Mouse (Mus musculus) heart, adult 8-10 months (tissue): ENCODE measurements around the gene Ctnnd2. TPM values are rescaled to one million over a fixed set of nuclear protein-coding genes. Genes with fewer than 3 reads are reported as not detected.
"Not testable (repeated sequence)": the region's sequence is repeated elsewhere in the genome, so short reads cannot be mapped to it uniquely, and the experiment has no call there.

Experiments used
- DNase-seq: peaks from one replicate; pipeline ENCODE4 v3.0.0; 2022; ENCODE audit warnings: low spot score
- total RNA-seq, 4 experiments: library from RNA; stranded (reverse); gene quantifications; 2 replicates each; pipeline ENCODE4 v1.2.4; 2022

Gene Ctnnd2
- total RNA-seq = under 1 TPM; 0.35 to 0.91 (median 0.54) TPM

DNA sequence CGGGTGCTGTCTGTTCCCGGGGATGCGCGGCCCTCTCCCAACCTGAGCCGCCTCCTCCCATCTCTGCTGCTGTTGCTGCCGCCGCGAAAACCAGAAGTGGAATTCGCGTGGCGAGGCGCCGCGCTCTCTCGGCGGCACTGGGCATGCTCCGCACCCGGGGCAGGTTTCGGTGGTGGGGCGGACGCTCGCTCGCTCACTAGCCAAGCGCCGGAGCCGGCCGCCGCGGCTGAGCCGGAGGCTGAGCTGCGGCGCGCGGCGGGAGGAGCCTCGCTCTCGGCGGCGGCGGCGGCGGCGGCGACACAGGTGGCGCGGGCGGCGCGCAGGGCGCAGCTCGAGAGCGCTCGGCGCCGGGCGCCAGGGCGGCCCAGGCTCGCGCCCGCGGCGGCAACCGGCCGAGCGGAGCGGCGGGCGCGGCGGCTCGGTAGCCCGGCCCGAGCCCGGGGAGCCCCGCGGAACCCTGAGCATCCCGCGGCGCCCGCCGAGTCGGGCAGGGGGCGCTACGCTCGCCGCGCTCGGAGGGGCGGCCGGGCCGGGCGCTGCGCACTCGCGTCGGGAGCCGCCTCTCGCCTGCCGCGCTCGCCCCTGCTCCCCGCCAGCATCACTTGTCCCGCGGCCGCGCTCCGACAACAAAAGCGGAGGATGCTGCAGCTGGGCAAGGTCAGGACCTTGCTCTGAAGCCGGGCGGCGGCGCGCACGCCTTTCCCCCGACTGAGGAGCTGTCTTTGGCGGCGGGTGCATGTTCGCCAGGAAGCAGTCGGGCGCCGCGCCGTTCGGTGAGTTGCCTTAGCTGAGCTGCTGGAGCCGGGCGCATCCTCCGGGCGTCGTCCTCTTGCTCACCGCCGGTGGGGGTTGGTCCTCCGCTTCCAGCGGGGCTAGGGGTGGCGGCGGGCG, at the start of gene Ctnnd2:
Gene Ctnnd2 (plus strand): TSS at position 203 of the 891 bp plus-strand sequence.
- no peak for DNase-seq

DNA sequence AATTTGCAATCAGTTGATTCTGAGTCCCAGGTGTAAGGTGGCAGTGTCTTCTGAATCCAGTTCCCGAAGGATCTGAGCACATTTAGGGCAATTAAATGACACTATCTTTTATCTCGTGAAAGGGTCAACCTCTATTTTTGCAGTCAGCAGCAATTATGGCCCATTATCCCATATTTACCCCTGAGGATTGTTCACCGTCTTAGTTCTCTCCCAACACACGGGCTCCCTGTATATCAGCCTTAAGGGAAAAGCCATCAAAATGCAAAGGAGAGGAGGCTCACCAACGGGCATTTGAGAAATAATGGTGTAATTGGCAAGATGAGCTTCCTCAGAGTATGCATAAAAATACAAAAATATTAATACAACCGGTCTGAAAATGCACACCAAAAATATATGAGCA, 41.7 kb upstream of the Ctnnd2 start:
- no peak for DNase-seq

DNA sequence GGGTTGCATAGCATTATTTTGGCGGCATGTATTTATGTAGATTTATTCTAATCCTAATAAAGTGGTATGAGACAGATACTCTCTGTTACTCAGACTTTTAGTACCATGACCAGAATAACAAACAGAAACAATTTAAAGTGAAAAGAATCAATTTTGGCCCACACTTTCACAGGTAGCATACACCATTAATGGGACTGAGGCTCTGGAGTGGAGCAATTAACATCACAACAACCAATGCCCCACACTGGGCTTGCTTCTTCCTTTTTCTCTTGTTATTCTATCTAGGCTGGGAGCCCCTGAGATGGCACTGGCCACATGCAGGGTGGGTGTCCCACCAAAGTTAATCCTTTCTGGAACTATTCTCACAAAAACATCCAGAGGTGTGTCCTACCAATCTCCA, 32.8 kb upstream of the Ctnnd2 start:
- not testable (repeated sequence) for DNase-seq

DNA sequence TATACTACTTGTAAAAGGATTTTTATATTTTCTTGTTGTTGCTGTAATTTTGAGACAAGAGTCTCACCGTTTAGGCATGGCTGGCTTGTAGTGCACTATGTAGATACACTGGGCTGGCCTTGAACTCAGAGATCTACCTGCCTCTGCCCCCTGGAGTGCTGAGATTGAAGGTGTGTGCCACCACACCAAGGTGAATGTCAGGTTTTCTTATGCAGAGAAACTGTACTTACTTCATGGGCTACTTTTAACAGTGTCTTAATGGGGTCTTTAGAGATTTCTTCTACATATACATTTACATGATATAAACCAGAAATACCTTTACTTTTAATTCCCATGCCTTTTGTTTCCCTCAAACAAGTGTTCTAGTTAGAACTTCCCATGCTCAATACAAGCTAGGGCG, 27.0 kb upstream of the Ctnnd2 start:
- no peak for DNase-seq

DNA sequence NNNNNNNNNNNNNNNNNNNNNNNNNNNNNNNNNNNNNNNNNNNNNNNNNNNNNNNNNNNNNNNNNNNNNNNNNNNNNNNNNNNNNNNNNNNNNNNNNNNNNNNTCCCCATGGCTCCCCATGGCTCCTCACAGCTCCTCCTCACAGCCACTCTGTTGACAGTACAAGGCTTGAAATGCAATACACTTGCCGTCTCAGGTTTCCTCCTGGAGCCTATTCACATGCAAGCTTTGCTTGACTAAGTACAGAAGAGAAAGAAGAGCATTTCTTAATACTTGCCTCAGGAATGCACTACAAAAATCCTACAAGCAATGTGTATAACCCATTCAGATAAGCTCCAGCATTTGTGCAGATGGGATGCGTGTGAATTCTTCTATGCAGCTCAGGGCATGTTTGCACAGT, 20.2 kb upstream of the Ctnnd2 start:
- DNase-seq = no peak

DNA sequence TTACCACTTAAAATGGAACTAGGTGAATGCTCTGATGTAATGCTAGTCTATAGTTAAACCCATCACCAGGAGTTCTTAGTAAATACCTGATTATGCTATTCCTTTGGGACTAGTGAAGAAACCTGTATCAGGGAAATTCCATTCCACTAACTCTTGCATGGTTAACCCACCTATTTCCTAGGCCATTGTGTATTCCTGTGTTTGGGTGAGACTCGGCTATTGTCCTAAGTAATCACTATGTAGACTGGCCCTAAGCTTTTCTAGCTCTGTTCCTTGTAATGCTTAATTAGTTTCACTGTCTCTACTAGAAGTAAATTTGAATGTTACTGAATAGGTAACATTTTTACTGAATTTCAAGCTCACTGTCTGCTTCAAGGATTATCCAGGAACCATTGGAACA, 14.4 kb upstream of the Ctnnd2 start:
- DNase-seq = no peak

DNA sequence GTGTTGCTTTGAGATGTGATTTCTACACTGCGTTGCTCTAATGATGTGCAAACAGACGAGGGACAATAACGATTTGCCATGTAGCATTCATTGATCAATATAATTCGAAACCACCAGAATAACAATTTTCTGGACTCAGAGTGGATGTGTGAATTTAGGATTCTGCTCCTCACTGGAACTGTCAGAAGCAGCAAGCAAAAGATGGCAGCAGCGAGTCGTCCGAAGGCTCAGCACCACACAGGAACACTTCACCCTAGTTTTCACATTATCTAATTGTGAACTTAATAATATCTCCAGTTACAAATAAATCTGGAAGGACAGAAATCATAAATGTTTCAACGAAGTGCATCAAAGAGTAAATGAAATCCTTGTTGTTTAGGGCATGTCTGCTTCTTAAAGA, 2.4 kb upstream of the Ctnnd2 start:
- DNase-seq = no peak

DNA sequence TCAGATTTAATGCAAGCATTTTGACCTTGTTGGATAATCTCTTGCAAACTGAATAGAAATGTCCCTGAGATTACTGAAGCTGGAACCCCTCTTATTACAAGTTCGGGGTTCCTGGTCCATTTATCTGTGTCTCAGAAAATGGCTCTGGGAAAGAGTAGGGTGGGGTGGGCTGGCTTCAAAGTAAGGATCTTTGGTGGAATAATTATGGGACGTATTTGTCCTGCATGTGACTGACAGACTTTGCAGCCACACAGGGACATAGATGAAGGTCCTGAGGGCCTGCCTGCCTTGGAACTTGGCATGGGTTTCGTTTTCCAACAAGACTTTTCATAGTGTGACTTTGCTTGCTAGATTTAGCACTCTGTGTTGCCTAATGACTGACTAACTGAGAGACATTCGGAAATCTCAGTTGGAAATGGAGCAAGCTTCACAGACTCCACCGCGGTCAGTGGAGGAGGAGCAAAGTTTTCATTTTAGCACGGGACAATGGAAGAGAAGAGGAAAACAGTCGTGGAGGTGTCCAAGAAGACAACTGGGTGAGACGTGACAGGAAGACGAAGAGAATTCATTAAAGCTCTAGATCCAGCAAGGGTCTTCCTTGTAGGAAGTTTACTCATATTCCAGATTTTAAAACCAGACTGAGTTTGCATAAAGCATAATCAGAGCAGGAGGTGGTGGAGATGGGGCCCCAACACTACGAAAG, 749 bp upstream of the Ctnnd2 start:
- DNase-seq = no peak

DNA sequence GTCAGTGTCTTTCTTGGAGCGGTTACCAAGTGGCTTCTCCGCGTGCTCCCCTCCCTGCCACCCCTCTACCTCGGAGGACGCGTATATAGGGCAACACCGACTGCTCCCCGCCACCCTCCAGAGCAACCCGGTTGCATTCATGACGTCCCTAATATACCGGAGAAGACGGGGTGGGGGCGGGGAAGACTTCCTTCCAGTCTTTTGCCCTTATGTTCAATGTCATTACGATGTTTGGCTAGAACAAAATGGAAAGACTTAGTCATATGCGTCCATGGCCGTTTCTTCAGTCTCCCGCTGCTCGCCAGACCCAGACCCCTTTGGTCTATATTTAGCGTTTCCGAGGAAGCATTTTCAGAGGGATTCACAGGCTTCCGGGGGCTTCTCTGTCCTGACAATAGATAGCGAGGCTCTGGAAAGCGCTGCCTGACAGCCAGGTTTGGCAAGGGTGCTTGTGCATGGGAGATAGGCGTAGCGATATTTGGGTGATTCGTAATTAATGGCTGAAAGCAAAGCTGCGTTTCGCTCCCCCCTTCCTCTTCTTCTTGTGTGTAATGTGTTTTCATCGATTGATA, 1.1 kb downstream of the Ctnnd2 start:
- DNase-seq = no peak

DNA sequence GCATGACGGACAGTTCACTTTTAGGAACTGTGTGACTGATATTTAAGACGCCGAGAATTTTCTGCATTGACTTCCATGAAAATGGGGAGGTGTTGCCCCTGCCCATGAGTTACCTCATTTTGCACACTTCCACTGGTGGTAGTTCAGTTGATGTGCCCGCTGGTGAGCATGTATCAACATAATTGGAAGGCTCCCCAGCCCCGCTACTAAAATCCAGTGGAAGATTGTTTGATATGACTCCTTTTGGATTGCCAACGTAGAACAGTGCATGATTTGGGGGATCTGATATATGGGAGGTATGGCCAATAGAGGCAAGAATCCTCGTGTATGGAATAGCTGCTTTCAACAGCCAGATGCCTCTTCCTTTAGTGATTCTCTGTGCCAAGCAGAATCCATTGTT, 1.9 kb downstream of the Ctnnd2 start:
- no peak for DNase-seq

DNA sequence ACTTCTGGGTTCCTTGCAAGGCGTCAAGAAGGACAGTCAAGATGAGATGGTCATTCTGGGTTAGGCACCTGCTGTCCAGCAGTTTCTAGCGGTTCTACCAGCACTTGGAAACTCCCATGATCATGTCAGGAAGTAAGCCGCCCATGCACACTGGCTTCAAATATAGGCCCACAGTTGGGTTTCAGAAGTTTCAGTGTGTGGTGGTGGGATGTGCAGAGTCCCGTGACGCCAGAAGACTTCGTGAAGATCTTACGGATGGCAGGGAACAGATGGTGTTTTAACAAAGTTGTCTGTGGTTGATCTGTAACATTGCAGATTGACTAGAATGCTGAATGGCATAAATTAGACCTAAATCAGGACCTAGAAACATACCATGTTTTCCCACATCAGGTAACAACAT, 11.6 kb downstream of the Ctnnd2 start:
- no peak for DNase-seq

DNA sequence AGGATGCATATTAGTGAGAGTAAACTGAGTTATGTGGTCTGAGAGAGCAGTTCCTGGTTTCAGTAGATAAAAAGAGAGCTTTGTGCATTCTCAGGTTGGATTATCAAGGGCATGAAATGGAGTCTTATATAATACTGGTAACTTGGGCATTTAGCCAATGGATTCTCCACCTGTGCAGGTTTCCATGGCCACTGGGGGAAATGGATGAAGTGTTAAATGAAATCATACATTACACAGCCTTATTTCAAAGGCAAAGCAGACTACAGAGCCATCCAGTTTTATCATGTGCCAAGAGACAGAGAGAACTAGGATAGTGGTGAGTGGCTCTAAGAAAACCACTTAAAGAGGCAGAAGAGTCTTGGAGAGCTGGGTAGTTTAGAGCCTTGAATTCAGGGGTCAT, 18.5 kb downstream of the Ctnnd2 start:
- DNase-seq = no peak

DNA sequence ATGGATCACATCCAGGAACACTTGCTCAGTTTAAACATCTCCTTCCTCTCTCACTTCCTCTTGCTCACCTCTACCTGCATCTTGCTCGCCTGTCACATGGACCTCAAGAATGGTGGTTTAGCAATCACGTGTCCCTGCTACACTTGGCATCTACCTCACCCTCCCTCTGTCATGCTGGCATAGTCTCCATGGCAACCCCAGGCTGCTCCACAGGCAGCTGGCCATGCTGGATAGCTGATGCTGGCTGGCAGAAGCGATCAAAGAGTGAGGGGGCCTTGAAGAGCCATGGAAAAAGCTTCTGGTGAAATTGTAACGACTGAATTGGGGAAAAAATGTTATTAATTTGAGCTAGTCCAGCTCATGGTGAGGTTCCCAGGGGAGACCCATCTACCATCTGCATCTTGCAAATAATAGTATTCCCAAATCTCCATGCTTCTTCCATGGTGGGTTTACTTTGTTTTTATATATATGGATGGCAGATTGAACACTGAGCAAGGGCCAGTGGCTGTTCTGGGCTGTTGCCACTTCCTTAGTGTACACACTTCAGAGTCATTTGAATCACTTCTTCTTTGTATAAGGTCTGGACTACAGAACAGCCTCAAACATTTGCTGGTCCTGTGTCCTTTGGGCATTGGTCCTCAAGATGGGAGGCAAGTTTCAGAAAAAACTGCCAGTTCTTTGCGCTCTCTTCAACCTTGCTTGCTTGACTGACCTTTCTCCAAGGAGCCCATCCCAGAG, 19.7 kb downstream of the Ctnnd2 start:
- no peak for DNase-seq

DNA sequence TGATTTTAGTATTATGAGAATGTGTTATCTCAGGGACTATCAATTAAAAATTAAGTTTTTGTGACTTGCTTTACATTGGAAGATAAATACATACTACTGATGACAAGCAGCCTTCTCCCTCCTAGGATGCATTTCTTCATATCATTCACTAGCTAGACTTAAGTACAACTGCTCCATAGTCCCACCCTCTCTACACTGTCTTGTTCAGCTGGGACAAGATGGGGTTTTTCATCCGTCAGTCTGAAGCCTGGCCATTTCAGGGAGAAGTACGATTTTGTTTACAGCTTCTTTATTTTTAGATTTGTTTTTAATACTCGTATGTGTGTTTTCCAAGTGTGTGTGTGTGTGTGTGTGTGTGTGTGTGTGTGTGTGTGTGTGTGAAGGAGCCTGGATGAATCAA, 26.0 kb downstream of the Ctnnd2 start:
- no peak for DNase-seq

DNA sequence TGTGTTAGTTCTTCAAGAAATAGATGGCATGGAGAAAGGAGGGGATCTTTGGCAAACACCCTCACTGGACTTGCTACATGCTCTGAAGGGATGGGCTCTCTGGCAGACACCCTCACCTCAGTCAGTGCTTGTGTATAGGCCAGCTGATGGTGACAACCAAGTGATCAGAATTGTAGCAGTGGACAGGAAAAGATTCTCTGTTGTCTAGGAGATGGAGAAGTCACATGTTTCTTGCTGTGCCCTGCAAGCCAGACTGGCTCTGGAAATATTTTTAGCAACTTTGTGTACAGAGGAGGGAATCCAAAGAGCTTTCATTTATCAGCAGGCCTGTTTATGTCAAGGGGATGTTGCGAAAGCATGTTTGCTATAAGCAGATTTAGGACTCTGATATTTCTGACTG, 27.4 kb downstream of the Ctnnd2 start:
- no peak for DNase-seq

DNA sequence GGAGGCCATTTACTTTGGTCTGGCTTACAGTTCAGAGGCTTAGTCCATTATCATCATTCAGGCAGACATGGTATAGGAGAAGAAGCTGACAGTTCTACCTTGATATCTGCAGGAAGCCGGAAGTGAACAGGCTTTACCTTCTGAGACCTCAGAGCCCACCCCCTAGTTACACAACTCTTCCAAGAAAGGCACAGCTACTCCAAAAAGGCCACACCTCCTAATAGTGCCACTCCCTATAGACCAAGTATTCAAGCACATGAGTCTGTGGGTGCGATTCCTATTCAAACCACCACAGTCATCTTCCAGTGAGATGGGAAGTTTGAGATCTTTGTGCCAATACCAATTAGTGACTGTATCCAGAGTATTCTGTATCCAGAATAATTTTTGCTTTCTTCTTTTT, 28.8 kb downstream of the Ctnnd2 start:
- no peak for DNase-seq

DNA sequence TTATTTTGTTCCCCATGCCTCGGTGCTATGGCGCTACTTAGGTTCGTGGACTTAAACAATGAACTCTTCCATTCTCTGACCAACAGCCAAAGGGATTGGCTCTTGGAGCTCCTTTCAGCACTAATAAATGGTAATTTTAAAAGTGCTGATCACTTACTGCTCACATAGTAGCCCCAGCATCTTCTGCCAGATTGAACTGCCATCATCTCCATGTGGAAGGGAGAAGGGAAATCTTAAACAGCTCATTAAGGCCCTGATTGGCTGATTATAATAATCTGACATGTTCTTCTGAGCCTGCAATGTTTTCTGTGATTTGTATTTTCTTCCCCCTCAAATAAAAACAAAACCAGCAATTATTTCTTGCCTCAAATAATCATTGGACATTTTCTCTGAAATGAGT, 29.2 kb downstream of the Ctnnd2 start:
- DNase-seq = no peak

DNA sequence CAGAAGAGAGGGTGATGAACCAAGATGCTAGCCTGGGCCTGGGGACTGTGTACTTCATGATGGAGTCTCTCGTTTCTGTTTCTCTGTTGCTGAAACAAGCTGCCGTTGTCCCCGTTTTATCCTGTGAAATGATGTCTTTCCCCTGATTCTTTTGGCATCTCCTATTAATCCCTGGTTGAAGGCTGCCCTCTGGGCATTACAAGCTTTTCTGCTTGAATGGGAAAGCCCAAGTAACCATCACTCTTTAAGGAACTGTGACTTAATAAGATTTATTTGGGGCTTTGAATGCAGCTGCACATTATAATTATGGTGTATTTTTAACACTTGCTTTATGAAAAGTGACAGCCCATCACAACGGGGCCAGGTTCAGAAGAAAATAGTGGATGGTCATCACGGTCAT, 40.4 kb downstream of the Ctnnd2 start:
- DNase-seq = no peak

DNA sequence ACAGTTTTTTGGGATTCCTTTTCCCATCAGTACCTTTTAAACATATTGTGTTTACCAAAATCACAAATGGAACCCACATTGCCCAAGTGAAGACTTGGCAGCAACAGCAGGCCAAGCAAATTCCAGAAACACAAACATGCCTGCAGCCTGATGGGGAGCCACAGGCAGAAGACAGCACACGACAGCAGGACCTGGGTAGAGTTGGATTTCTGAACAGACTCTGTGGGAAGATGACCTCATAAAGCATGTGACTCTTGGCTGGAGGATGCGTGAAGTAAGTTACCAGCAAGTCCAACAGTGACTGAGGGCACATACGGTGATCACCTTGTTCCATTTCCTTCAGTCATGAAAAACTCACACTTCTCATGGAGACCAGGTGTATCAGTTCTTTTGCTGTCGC, 43.5 kb downstream of the Ctnnd2 start:
- DNase-seq = no peak

DNA sequence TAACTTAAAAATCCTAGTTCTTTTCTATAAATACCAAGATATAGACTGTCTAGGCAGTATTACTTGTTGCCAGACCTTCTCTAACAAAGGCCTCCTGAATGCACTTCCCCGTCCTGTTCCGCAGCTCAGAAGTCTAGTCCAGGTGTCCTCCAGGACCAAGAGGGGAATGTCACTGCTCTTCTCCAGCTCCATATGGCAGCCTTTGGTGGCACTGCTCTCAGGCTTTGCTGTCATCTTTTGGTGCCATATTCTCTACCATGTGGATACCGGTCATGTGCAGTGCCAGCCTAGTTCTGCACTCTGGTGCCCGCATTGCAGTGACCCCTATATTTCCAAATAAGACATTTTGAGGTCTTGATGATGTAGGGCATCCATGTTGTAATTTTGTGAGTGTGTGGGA, 56.7 kb downstream of the Ctnnd2 start:
- no peak for DNase-seq

DNA sequence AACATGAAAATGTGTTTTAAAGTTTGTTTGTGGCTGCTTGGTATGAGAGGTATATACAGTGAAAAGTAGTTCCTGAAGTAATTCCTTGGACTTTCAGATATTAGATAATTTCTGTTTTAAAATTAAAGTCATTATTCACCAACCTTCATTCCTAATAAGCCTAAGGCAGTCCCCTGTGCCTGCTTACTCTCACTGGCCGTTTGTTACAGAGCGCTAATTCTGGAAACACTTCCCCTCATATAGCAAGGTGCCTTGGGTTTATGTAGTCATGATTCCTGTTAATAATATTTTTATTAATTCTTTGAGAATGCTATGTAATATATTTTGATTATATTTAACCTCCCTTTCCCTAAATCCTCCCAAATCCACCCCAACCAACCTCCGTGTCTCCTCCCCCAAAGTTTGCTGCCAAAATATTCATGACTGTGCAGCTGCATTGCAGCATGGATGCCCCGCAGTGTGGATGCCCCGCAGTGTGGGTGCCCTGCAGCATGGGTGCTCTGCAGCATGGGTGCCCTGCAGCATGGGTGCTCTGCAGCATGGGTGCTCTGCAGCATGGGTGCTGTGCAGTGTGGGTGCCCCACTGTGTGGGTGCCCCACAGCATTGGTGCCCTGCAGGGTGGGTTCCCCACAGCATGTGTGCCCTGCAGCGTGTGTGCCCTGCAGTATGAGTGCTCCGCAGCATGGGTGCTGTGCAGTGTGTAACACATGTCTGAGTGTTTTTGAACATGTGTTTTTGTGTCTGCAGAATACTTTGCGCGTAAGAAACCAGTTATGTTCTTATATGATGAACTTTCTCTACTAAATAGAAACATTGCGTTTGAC, 63.0 kb downstream of the Ctnnd2 start:
- no peak for DNase-seq
